In genomic region chr1:180848511-180849241, GRCm38 (mm10) we compare ENCODE assay signal across 8 mouse cellular contexts. TPM values are rescaled to one million over a fixed set of nuclear protein-coding genes. Genes with fewer than 3 reads are reported as not detected.
A peak's percentile ranks its signal among the peaks of the same experiment; 100 is the strongest.
DNase-seq lines count a peak whose midpoint lies in the region; ATAC-seq lines count a peak whose summit lies in the region.

No protein-coding gene starts in this region.

- H3K4me2 ChIP-seq in intestine, embryonic 15.5 days (replicated peaks): peak overlapping the region; percentile 57

- WGBS in embryonic facial prominence, embryonic 10.5 days: 24% methylated on average over 11 of the region's 11 CpGs
- WGBS in intestine, embryonic 15.5 days: 28% methylated on average over 11 of the region's 11 CpGs

- peak overlapping the region; percentile 96 for H3K27ac ChIP-seq in embryonic facial prominence, embryonic 10.5 days (replicated peaks)
- H3K27ac ChIP-seq in intestine, embryonic 15.5 days: peak overlapping the region; percentile 91

- no peaks in the 10 kb centered on the region for H3K27me3 ChIP-seq in embryonic facial prominence, embryonic 10.5 days (replicated peaks; ENCODE audit: low read depth, poor library complexity, severe bottlenecking)
- no peaks in the 10 kb centered on the region for H3K27me3 ChIP-seq in intestine, embryonic 15.5 days (replicated peaks)

- intact Hi-C loops in left cerebral cortex, postnatal 25 days (cut with DNase I): loop anchor here (2.0 to 5.0 kb wide), 2 partner anchors 72 to 126 kb away; no protein-coding TSS in a partner anchor

- peak overlapping the region; percentile 48 for H3K4me3 ChIP-seq in embryonic facial prominence, embryonic 10.5 days
- 0 out of 2 replicates have a peak overlapping the region, but pooled peaks have one; percentile 16 for H3K4me3 ChIP-seq in intestine, embryonic 15.5 days (replicated peaks)

- H3K9me3 ChIP-seq in embryonic facial prominence, embryonic 10.5 days: no peaks in the 10 kb centered on the region
- H3K9me3 ChIP-seq in intestine, embryonic 15.5 days: no peaks in the 10 kb centered on the region

- no peak for ATAC-seq in cerebellum, adult (ENCODE audit: insufficient number of reproducible peaks, low FRiP score, low TSS enrichment)
- ATAC-seq in intestine, embryonic 15.5 days: no peak
- ATAC-seq in megakaryocyte-erythroid progenitor cell, adult 5-6 weeks (replicated peaks; ENCODE audit: low FRiP score, low TSS enrichment, poor library complexity, severe bottlenecking): peak; percentile 20

- H3K9ac ChIP-seq in intestine, embryonic 15.5 days: no peak overlapping the region

- 0 out of 2 replicates have a peak, but pooled peaks cover 5% of the 10 kb centered on the region for H3K36me3 ChIP-seq in embryonic facial prominence, embryonic 10.5 days (replicated peaks)
- no peaks in the 10 kb centered on the region for H3K36me3 ChIP-seq in intestine, embryonic 15.5 days

- H3K4me1 ChIP-seq in embryonic facial prominence, embryonic 10.5 days: peaks cover 42% of the 10 kb centered on the region
- H3K4me1 ChIP-seq in intestine, embryonic 15.5 days (replicated peaks): peaks cover 29% of the 10 kb centered on the region

- peak; percentile 48 for DNase-seq in cerebellum, adult 11 months
- DNase-seq in embryonic facial prominence, embryonic 10.5 days (ENCODE audit: low spot score): peak; percentile 31
- DNase-seq in gonadal fat pad, adult 2 months (ENCODE audit: low read depth): peak; percentile 81
- peak; percentile 36 to 42 for DNase-seq in left cerebral cortex, postnatal 25 days (ENCODE audit: low spot score in 2 of 2)
- DNase-seq in skeletal muscle tissue, adult 2 months (ENCODE audit: low read depth, low spot score): peak; percentile 81

RNA-seq across cellular contexts. Expression of gene Sde2, which starts 2.3 kb away (rescaled TPM):
- 45.4 and 46.8 TPM in 2 replicates for polyA plus RNA-seq in embryonic facial prominence, embryonic 10.5 days (2016; fragmentation: Nextera tagmentation; extraction: Ambion mirVana)
- 11.2 and 12.7 TPM in 2 replicates for polyA plus RNA-seq in gonadal fat pad, adult 2 months (2012; rRNA removed)
- polyA plus RNA-seq in intestine, embryonic 15.5 days (2015; fragmentation: Nextera tagmentation; extraction: Ambion mirVana): 31.5 and 31.7 TPM in 2 replicates
- total RNA-seq in left cerebral cortex, postnatal 25 days (2021): 10 to 100 TPM; 18.8 to 21.0 TPM
- total RNA-seq in megakaryocyte-erythroid progenitor cell, adult 5-6 weeks (2014; fragmentation: Nextera tagmentation): 22.0 and 23.2 TPM in 2 replicates
- total RNA-seq in megakaryocyte-erythroid progenitor cell, adult 5-6 weeks (2017): 37.6 and 45.7 TPM in 2 replicates

RNA-seq across cellular contexts. Expression of gene H3f3a, which starts 34.9 kb away (rescaled TPM):
- polyA plus RNA-seq in embryonic facial prominence, embryonic 10.5 days (2016; fragmentation: Nextera tagmentation; extraction: Ambion mirVana): 2,636 and 2,772 TPM in 2 replicates
- polyA plus RNA-seq in gonadal fat pad, adult 2 months (2012; rRNA removed): 399 and 407 TPM in 2 replicates
- polyA plus RNA-seq in intestine, embryonic 15.5 days (2015; fragmentation: Nextera tagmentation; extraction: Ambion mirVana): 1,771 and 1,977 TPM in 2 replicates
- 100 to 1,000 TPM; 301 to 318 TPM for total RNA-seq in left cerebral cortex, postnatal 25 days (2021)
- total RNA-seq in megakaryocyte-erythroid progenitor cell, adult 5-6 weeks (2014; fragmentation: Nextera tagmentation): 737 and 1,041 TPM in 2 replicates
- 1,518 and 1,745 TPM in 2 replicates for total RNA-seq in megakaryocyte-erythroid progenitor cell, adult 5-6 weeks (2017)

RNA-seq across cellular contexts. Expression of gene Lefty2, which starts 44.2 kb away (rescaled TPM):
- polyA plus RNA-seq in embryonic facial prominence, embryonic 10.5 days (2016; fragmentation: Nextera tagmentation; extraction: Ambion mirVana): not detected in 2 replicates
- polyA plus RNA-seq in gonadal fat pad, adult 2 months (2012; rRNA removed): 0.19 and 0.41 TPM in 2 replicates
- polyA plus RNA-seq in intestine, embryonic 15.5 days (2015; fragmentation: Nextera tagmentation; extraction: Ambion mirVana): 0.05 and 0.09 TPM in 2 replicates
- 1 to 10 TPM in 1 of 2 experiments, under 1 TPM in 1; 0.37 to 2.0 TPM for total RNA-seq in left cerebral cortex, postnatal 25 days (2021)
- total RNA-seq in megakaryocyte-erythroid progenitor cell, adult 5-6 weeks (2014; fragmentation: Nextera tagmentation): not detected in 2 replicates
- total RNA-seq in megakaryocyte-erythroid progenitor cell, adult 5-6 weeks (2017): not detected in 2 replicates

RNA-seq across cellular contexts. Expression of gene Pycr2, which starts 55.4 kb away (rescaled TPM):
- polyA plus RNA-seq in embryonic facial prominence, embryonic 10.5 days (2016; fragmentation: Nextera tagmentation; extraction: Ambion mirVana): 141 and 149 TPM in 2 replicates
- polyA plus RNA-seq in gonadal fat pad, adult 2 months (2012; rRNA removed): 54.8 and 58.5 TPM in 2 replicates
- 71.4 and 82.4 TPM in 2 replicates for polyA plus RNA-seq in intestine, embryonic 15.5 days (2015; fragmentation: Nextera tagmentation; extraction: Ambion mirVana)
- total RNA-seq in left cerebral cortex, postnatal 25 days (2021): 10 to 100 TPM; 29.8 to 30.2 TPM
- total RNA-seq in megakaryocyte-erythroid progenitor cell, adult 5-6 weeks (2014; fragmentation: Nextera tagmentation): 57.0 and 70.4 TPM in 2 replicates
- 21.1 and 34.2 TPM in 2 replicates for total RNA-seq in megakaryocyte-erythroid progenitor cell, adult 5-6 weeks (2017)

Comparison
In these comparisons a context has a peak if more than half of its experiments do, and no peak if none do; other contexts are left out.
1. DNase-seq: peak in every context shown above with its lines; median percentile 81 in gonadal fat pad, adult 2 months; 81 in skeletal muscle tissue, adult 2 months; 48 in cerebellum, adult 11 months; 39 in left cerebral cortex, postnatal 25 days; 31 in embryonic facial prominence, embryonic 10.5 days.